8 mouse cellular contexts compared by ENCODE assay signal in genomic region chr14:111681773-111682172, GRCm38 (mm10). TPM values are rescaled to one million over a fixed set of nuclear protein-coding genes. Genes with fewer than 3 reads are reported as not detected.
DNase-seq lines count a peak whose midpoint lies in the region; ATAC-seq lines count a peak whose summit lies in the region.

No protein-coding gene starts in this region.

- ATAC-seq in kidney, embryonic 15.5 days (replicated peaks; ENCODE audit: low FRiP score), result no peak
- no peak for ATAC-seq in hindbrain, embryonic 13.5 days (ENCODE audit: low FRiP score)
- ATAC-seq in midbrain, embryonic 14.5 days (ENCODE audit: low FRiP score, low TSS enrichment), result no peak

- peak overlapping the region; percentile 94 for H3K4me2 ChIP-seq in kidney, embryonic 15.5 days
- H3K4me2 ChIP-seq in hindbrain, embryonic 13.5 days, result peak overlapping the region; percentile 87
- peak overlapping the region; percentile 68 for H3K4me2 ChIP-seq in midbrain, embryonic 14.5 days (ENCODE audit: low read length)

- peaks cover 55% of the 10 kb centered on the region for H3K27me3 ChIP-seq in kidney, embryonic 15.5 days
- peaks cover 12% of the 10 kb centered on the region; the same call in 1 of the 2 replicates for H3K27me3 ChIP-seq in hindbrain, embryonic 13.5 days
- no peaks in the 10 kb centered on the region for H3K27me3 ChIP-seq in midbrain, embryonic 14.5 days (ENCODE audit: control insufficient read depth, insufficient read depth, low read length)

- H3K4me3 ChIP-seq in kidney, embryonic 15.5 days (replicated peaks), result peak overlapping the region; percentile 50
- peak overlapping the region; percentile 49 for H3K4me3 ChIP-seq in hindbrain, embryonic 13.5 days
- peak overlapping the region; percentile 32 for H3K4me3 ChIP-seq in midbrain, embryonic 14.5 days (replicated peaks; ENCODE audit: low read depth, low read length)

- 2% methylated on average over 13 of the region's 13 CpGs for WGBS in kidney, embryonic 15.5 days
- 11% methylated on average over 13 of the region's 13 CpGs for WGBS in hindbrain, embryonic 13.5 days
- 17% methylated on average over 13 of the region's 13 CpGs for WGBS in midbrain, embryonic 14.5 days

- H3K27ac ChIP-seq in kidney, embryonic 15.5 days, result no peak overlapping the region
- peak overlapping the region; percentile 1; the same call in 1 of the 2 replicates for H3K27ac ChIP-seq in hindbrain, embryonic 13.5 days
- H3K27ac ChIP-seq in midbrain, embryonic 14.5 days (replicated peaks; ENCODE audit: low read depth, low read length), result no peak overlapping the region

- H3K36me3 ChIP-seq in kidney, embryonic 15.5 days, result no peaks in the 10 kb centered on the region
- H3K36me3 ChIP-seq in hindbrain, embryonic 13.5 days, result peaks cover 11% of the 10 kb centered on the region
- H3K36me3 ChIP-seq in midbrain, embryonic 14.5 days (ENCODE audit: control insufficient read depth, insufficient read depth, low read length), result peaks cover 4% of the 10 kb centered on the region; the same call in 1 of the 2 replicates

- no peak for DNase-seq in kidney, postnatal 4 days
- peak; percentile 42 for DNase-seq in embryo, embryonic 10.5 days (ENCODE audit: low spot score)
- peak; percentile 57 for DNase-seq in midbrain, embryonic 14.5 days
- DNase-seq in adrenal gland, postnatal 10 days, result no peak
- DNase-seq in kidney, adult 11 months, result no peak
- DNase-seq in natural killer cell, adult 2 months (ENCODE audit: low spot score in 2 of 2), result no peak

- peak overlapping the region; percentile 34; the same call in 1 of the 2 replicates for H3K9ac ChIP-seq in kidney, embryonic 15.5 days
- peak overlapping the region; percentile 74; the same call in 1 of the 2 replicates for H3K9ac ChIP-seq in hindbrain, embryonic 13.5 days
- H3K9ac ChIP-seq in midbrain, embryonic 14.5 days (replicated peaks; ENCODE audit: low read length), result peak overlapping the region; percentile 48

- H3K4me1 ChIP-seq in kidney, embryonic 15.5 days, result peaks cover 20% of the 10 kb centered on the region
- H3K4me1 ChIP-seq in hindbrain, embryonic 13.5 days (replicated peaks), result peaks cover 39% of the 10 kb centered on the region
- H3K4me1 ChIP-seq in midbrain, embryonic 14.5 days (ENCODE audit: control insufficient read depth, insufficient read depth, low read length), result peaks cover 21% of the 10 kb centered on the region

- no peaks in the 10 kb centered on the region for H3K9me3 ChIP-seq in kidney, embryonic 15.5 days (replicated peaks)
- H3K9me3 ChIP-seq in hindbrain, embryonic 13.5 days, result no peaks in the 10 kb centered on the region
- H3K9me3 ChIP-seq in midbrain, embryonic 14.5 days (ENCODE audit: control insufficient read depth, low read length), result no peaks in the 10 kb centered on the region

RNA-seq across cellular contexts. Expression of gene Slitrk5, which starts 6.9 kb away (rescaled TPM):
- 0.75 and 0.96 TPM in 2 replicates for polyA plus RNA-seq in kidney, embryonic 15.5 days (2015; fragmentation: Nextera tagmentation; extraction: Ambion mirVana)
- polyA plus RNA-seq in hindbrain, embryonic 13.5 days (2015; fragmentation: Nextera tagmentation; extraction: Ambion mirVana), result 27.9 and 30.3 TPM in 2 replicates
- polyA plus RNA-seq in midbrain, embryonic 14.5 days (2014; fragmentation: Nextera tagmentation; extraction: Ambion mirVana), result 28.7 and 31.0 TPM in 2 replicates
- total RNA-seq in adrenal gland, postnatal 10 days (2021), result under 1 TPM; 0.45 to 0.58 TPM

Comparison
In these comparisons a context has a peak if more than half of its experiments do, and no peak if none do; other contexts are left out.
1. DNase-seq: peak in embryo, embryonic 10.5 days (single experiment) and midbrain, embryonic 14.5 days (single experiment); none in kidney, postnatal 4 days (0 of 2), adrenal gland, postnatal 10 days (single experiment), kidney, adult 11 months (single experiment) and natural killer cell, adult 2 months (0 of 2).
2. RNA of gene Slitrk5, which starts 6.9 kb away (polyA plus RNA-seq): 27.9 to 30.3 TPM in hindbrain, embryonic 13.5 days and 28.7 to 31.0 TPM in midbrain, embryonic 14.5 days; 0.75 to 0.96 TPM in kidney, embryonic 15.5 days; every median in the first group is over 10 times any median in the second.
3. Peak in every context shown above with its lines, with median percentiles within 50 percentile points of each other: H3K4me2 ChIP-seq, H3K4me3 ChIP-seq and H3K9ac ChIP-seq.